Mouse (Mus musculus) liver, embryonic 14.5 days (tissue): ENCODE results near the gene C9. TPM values are rescaled to one million over a fixed set of nuclear protein-coding genes. Genes with fewer than 3 reads are reported as not detected.
A peak's percentile ranks its signal among the peaks of the same experiment; 100 is the strongest.

Experiments
- ATAC-seq: fragments of 200-750 bp; cut with Nextera tagmentation; 2 replicates; pipeline ENCODE4 v1.8.0; 2017; ENCODE audit warnings: moderate number of reproducible peaks, mild to moderate bottlenecking, moderate library complexity; ENCODE audit not compliant: insufficient read depth
- DNase-seq, 3 experiments: peaks; one replicate each; pipeline ENCODE4 v3.0.0-alpha.2; 2012 to 2013; ENCODE audit warnings: low read depth in 3 of 3, low spot score in 3 of 3
- H3K27ac ChIP-seq: fragments of 300-500 bp; sonication (generic); 2 replicates; pipeline ENCODE4 v1.5.1; 2014; ENCODE audit warnings: moderate library complexity, mild to moderate bottlenecking, control low read depth, inconsistent platforms
- H3K27me3 ChIP-seq: fragments of 300-500 bp; sonication (generic); 2 replicates; pipeline ENCODE4 v1.6.1; 2014; ENCODE audit warnings: mild to moderate bottlenecking, low read length, moderate library complexity; ENCODE audit not compliant: control insufficient read depth, insufficient read depth
- H3K36me3 ChIP-seq: fragments of 300-500 bp; sonication (generic); replicated peaks from 2 replicates; pipeline ENCODE4 v1.6.1; 2014; ENCODE audit warnings: low read depth; ENCODE audit not compliant: control insufficient read depth, insufficient read depth
- H3K4me1 ChIP-seq, 2 experiments: fragments of 200-500 bp in 1 of 2; fragments of 300-500 bp in 1 of 2; sonication (generic) in 1 of 2; replicated peaks; 2 replicates each; pipeline ENCODE4 v1.6.1; 2012 to 2014; ENCODE audit warnings: antibody characterized with exemption in 1 of 2, inconsistent platforms in 1 of 2, low read length in 1 of 2; ENCODE audit not compliant: control insufficient read depth in 2 of 2, insufficient read depth in 2 of 2
- H3K4me2 ChIP-seq: fragments of 300-500 bp; sonication (generic); 2 replicates; pipeline ENCODE4 v1.6.1; 2014; ENCODE audit warnings: low read depth, mild to moderate bottlenecking, control low read depth, moderate library complexity
- H3K4me3 ChIP-seq, 2 experiments: fragments of 200-500 bp in 1 of 2; fragments of 300-500 bp in 1 of 2; sonication (generic) in 1 of 2; 2 replicates each; pipeline ENCODE4 v1.5.1; 2012 to 2014; ENCODE audit warnings: low read depth in 2 of 2, low read length in 2 of 2, mild to moderate bottlenecking in 2 of 2, control low read depth in 1 of 2, inconsistent platforms in 1 of 2, moderate library complexity in 1 of 2; ENCODE audit not compliant: insufficient read depth in 1 of 2
- H3K9ac ChIP-seq: fragments of 300-500 bp; sonication (generic); replicated peaks from 2 replicates; pipeline ENCODE4 v1.6.1; 2014; ENCODE audit warnings: mild to moderate bottlenecking, control low read depth, moderate library complexity
- H3K9me3 ChIP-seq: fragments of 300-500 bp; sonication (generic); 2 replicates; pipeline ENCODE4 v1.6.1; 2016; ENCODE audit warnings: low read length, mixed read lengths; ENCODE audit not compliant: control insufficient read depth
- CTCF ChIP-seq: IDR thresholded peaks from 2 replicates; pipeline ENCODE4 v1.5.1; 2016; ENCODE audit warnings: antibody characterized with exemption, low read depth, control low read depth
- EP300 ChIP-seq: IDR thresholded peaks from 2 replicates; pipeline ENCODE4 v1.6.1; 2016; ENCODE audit warnings: antibody characterized with exemption, low read depth
- WGBS: fragments of 180-500 bp; shearing (Covaris S2); extraction: QIAGEN DNeasy Blood & Tissue Kit; methylation state at CpG from one replicate; pipeline ENCODE4 v1.1.7; 2014; ENCODE audit not compliant: insufficient replicate concordance; 5-methylcytosine and 5-hydroxymethylcytosine counted together
- polyA plus RNA-seq, 2 experiments: library from polyadenylated mRNA; depleted of rRNA in 1 of 2; stranded (reverse) in 1 of 2; unstranded in 1 of 2; fragments of >200 nt; fragmentation: Nextera tagmentation in 1 of 2; extraction: Ambion mirVana in 1 of 2; gene quantifications; 2 replicates each; pipeline versions ENCODE4 v1.2.1 to v1.2.3; 2012 to 2014

The C9 gene
- polyA plus RNA-seq, 2 experiments, result 1.3 to 2.6 TPM

- Histone ChIP-seq H3K9me3 (no peaks in the 10 kb centered on the region), H3K9ac (no peak overlapping the region), H3K27me3 (no peaks in the 10 kb centered on the region), H3K36me3 (no peaks in the 10 kb centered on the region), H3K4me3 (no peak overlapping the region), H3K4me1 (no peaks in the 10 kb centered on the region), H3K4me2 (0 out of 2 replicates have a peak overlapping the region, but pooled peaks have one; percentile 15), H3K27ac (no peak overlapping the region)
- DNase-seq, result no peak
- 43% methylated on average over 8 of the region's 8 CpGs for WGBS
- TF ChIP-seq CTCF, result no peak
- TF ChIP-seq EP300, result peak; percentile 27; the same call in 1 of the 2 replicates
- no peak for ATAC-seq
Measured at GRCm38 (mm10) chr15:6534592-6534991, 89.5 kb downstream of the C9 start.

DNA sequence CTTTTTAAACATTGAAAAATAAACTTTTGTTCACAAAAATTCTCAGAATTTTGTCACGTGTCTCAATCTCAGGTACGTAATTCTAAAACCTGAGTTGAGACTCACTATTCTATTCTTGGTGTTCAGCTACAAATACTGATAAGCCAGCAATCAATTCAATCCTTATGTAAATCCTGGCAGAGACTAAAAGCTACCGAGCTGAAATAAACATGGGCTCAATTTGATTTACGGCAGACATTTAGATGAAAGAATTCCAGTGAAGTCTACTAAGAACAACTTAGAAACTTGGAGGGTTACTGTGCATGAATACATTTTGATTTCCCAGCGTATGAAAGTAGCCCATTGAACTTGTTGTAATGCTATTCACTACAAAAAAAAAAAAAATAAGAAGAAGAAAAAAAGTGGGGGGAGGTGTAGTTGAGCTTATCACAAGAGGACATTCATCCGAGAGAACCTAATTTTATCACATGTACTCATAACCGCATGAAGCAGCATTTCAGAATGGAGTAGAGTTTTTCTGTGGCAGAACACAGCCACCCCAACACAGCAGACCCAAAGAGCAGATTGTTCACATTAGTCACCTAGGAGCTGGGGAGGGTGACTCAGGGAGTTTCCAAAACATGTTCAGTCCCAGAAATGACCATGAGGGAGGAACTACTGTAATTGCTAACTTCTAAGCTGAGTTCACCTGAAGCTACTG is 94.7 kb downstream of the C9 start:
- Histone ChIP-seq H3K4me1 (peaks cover 2 to 11% of the 10 kb centered on the region in 2 experiments; a peak in 3 of 4 replicates), H3K36me3 (no peaks in the 10 kb centered on the region), H3K9ac (no peak overlapping the region), H3K27ac (no peak overlapping the region), H3K4me3 (no peak overlapping the region), H3K27me3 (no peaks in the 10 kb centered on the region), H3K4me2 (0 out of 2 replicates have a peak overlapping the region, but pooled peaks have one; percentile 2), H3K9me3 (no peaks in the 10 kb centered on the region)
- TF ChIP-seq EP300 (peak; percentile 47), CTCF (no peak)
- DNase-seq (no peak), ATAC-seq (peak; percentile 66)
- 21% methylated on average over 7 of the region's 7 CpGs for WGBS

Other genes with a start within 250 kb of the C9 start
- gene Dab2, start 145.5 kb upstream of the C9 start, polyA plus RNA-seq (2012; rRNA removed), result 6.6 and 7.5 TPM in 2 replicates
- 9.1 and 9.5 TPM in 2 replicates for gene Dab2, start 145.5 kb upstream of the C9 start, polyA plus RNA-seq (2014; fragmentation: Nextera tagmentation; extraction: Ambion mirVana)
- 3.5 and 8.3 TPM in 2 replicates for gene Fyb, start 77.5 kb downstream of the C9 start, polyA plus RNA-seq (2012; rRNA removed)
- 19.0 and 19.5 TPM in 2 replicates for gene Fyb, start 77.5 kb downstream of the C9 start, polyA plus RNA-seq (2014; fragmentation: Nextera tagmentation; extraction: Ambion mirVana)